Mouse (Mus musculus): ENCODE results near the gene Pias4. TPM values are rescaled to one million over a fixed set of nuclear protein-coding genes. Genes with fewer than 3 reads are reported as not detected.

Pias4 gene
- polyA plus RNA-seq, 1 experiment, result 31.6 TPM

DNA sequence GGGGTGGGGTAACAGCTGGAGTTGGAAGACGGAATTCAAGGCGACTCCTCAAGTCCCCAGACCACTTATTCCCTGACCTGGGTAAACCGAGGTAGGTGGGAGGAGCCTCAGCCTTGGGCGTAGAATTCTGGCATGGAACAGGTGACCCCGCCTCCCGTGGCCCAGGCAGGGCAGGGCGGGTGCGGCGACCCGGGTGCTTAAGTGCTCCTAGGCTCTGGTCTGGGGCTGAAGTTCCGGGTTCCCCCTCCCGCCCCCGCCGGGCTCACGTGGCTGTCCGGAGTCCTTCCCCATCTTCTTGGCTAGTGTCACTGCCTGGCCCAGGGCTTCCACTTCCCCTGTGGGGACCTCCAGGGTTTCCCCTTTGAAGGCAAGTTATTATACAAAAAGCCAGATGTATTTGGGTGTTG lies 33.5 kb downstream of the Pias4 start:
- peak overlapping the region; percentile 2 for H3K4me3 ChIP-seq (ENCODE audit: insufficient read depth, poor library complexity, severe bottlenecking)
- peaks cover 15% of the 10 kb centered on the region for H3K79me2 ChIP-seq (ENCODE audit: control insufficient read depth, insufficient read depth)
- H3ac ChIP-seq (ENCODE audit: control insufficient read depth, insufficient read length, low read depth), result no peak overlapping the region
- H3K36me3 ChIP-seq (ENCODE audit: control insufficient read depth, insufficient read depth), result no peaks in the 10 kb centered on the region
- H3K79me3 ChIP-seq (ENCODE audit: low read depth), result peaks cover 13% of the 10 kb centered on the region
- H3K27me3 ChIP-seq (ENCODE audit: control insufficient read depth, insufficient read depth, insufficient read length), result no peaks in the 10 kb centered on the region
- TF ChIP-seq CEBPB (IDR thresholded peaks at IDR 0.05; ENCODE audit: low read depth) (no peak), MAX (IDR thresholded peaks at IDR 0.05) (no peak)

GRCm38 (mm10) chr10:81123500-81123899 lies 44.2 kb downstream of the Pias4 start:
- Histone ChIP-seq H3K79me2 (ENCODE audit: control insufficient read depth, insufficient read depth) (no peaks in the 10 kb centered on the region), H3K36me3 (ENCODE audit: control insufficient read depth, insufficient read depth) (peaks cover 43% of the 10 kb centered on the region), H3K4me3 (ENCODE audit: insufficient read depth, poor library complexity, severe bottlenecking) (no peak overlapping the region), H3ac (ENCODE audit: control insufficient read depth, insufficient read length, low read depth) (no peak overlapping the region), H3K79me3 (ENCODE audit: low read depth) (no peaks in the 10 kb centered on the region), H3K27me3 (ENCODE audit: control insufficient read depth, insufficient read depth, insufficient read length) (no peaks in the 10 kb centered on the region)
- no peak for TF ChIP-seq MYOD1 (IDR thresholded peaks at IDR 0.05; ENCODE audit: control insufficient read depth, insufficient read length, low read depth)
- TF ChIP-seq MAX (IDR thresholded peaks at IDR 0.05), result no peak
- TF ChIP-seq MYOG (IDR thresholded peaks at IDR 0.05; ENCODE audit: control insufficient read depth, extremely low read depth, insufficient read length), result no peak
- no peak for TF ChIP-seq CTCF (IDR thresholded peaks at IDR 0.05; ENCODE audit: control insufficient read depth, insufficient read depth, insufficient read length)
- no peak for TF ChIP-seq CEBPB (IDR thresholded peaks at IDR 0.05; ENCODE audit: low read depth)
- no peak for TF ChIP-seq FOSL1 (IDR thresholded peaks at IDR 0.05; ENCODE audit: insufficient read depth, low read length, poor library complexity, severe bottlenecking)
- TF ChIP-seq USF1 (IDR thresholded peaks at IDR 0.05; ENCODE audit: low read depth), result no peak

GRCm38 (mm10) chr10:81122889-81123288 lies 44.8 kb downstream of the Pias4 start:
- Histone ChIP-seq H3K79me3 (ENCODE audit: low read depth) (no peaks in the 10 kb centered on the region), H3K4me3 (ENCODE audit: insufficient read depth, poor library complexity, severe bottlenecking) (no peak overlapping the region), H3K36me3 (ENCODE audit: control insufficient read depth, insufficient read depth) (peaks cover 47% of the 10 kb centered on the region), H3ac (ENCODE audit: control insufficient read depth, insufficient read length, low read depth) (no peak overlapping the region), H3K27me3 (ENCODE audit: control insufficient read depth, insufficient read depth, insufficient read length) (no peaks in the 10 kb centered on the region), H3K79me2 (ENCODE audit: control insufficient read depth, insufficient read depth) (no peaks in the 10 kb centered on the region)
- TF ChIP-seq FOSL1 (IDR thresholded peaks at IDR 0.05; ENCODE audit: insufficient read depth, low read length, poor library complexity, severe bottlenecking), result no peak
- no peak for TF ChIP-seq MAX (IDR thresholded peaks at IDR 0.05)
- no peak for TF ChIP-seq MYOG (IDR thresholded peaks at IDR 0.05; ENCODE audit: control insufficient read depth, extremely low read depth, insufficient read length)
- TF ChIP-seq CTCF (IDR thresholded peaks at IDR 0.05; ENCODE audit: control insufficient read depth, insufficient read depth, insufficient read length), result no peak
- TF ChIP-seq USF1 (IDR thresholded peaks at IDR 0.05; ENCODE audit: low read depth), result no peak
- no peak for TF ChIP-seq MYOD1 (IDR thresholded peaks at IDR 0.05; ENCODE audit: control insufficient read depth, insufficient read length, low read depth)
- no peak for TF ChIP-seq CEBPB (IDR thresholded peaks at IDR 0.05; ENCODE audit: low read depth)

GRCm38 (mm10) chr10:81120650-81121049 lies 47.1 kb downstream of the Pias4 start:
- TF ChIP-seq MYOD1 (IDR thresholded peaks at IDR 0.05; ENCODE audit: control insufficient read depth, insufficient read length, low read depth), result no peak
- TF ChIP-seq MYOG (IDR thresholded peaks at IDR 0.05; ENCODE audit: control insufficient read depth, extremely low read depth, insufficient read length), result no peak
- no peak for TF ChIP-seq CEBPB (IDR thresholded peaks at IDR 0.05; ENCODE audit: low read depth)
- TF ChIP-seq FOSL1 (IDR thresholded peaks at IDR 0.05; ENCODE audit: insufficient read depth, low read length, poor library complexity, severe bottlenecking), result no peak
- no peak for TF ChIP-seq CTCF (IDR thresholded peaks at IDR 0.05; ENCODE audit: control insufficient read depth, insufficient read depth, insufficient read length)
- TF ChIP-seq USF1 (IDR thresholded peaks at IDR 0.05; ENCODE audit: low read depth), result no peak
- TF ChIP-seq MAX (IDR thresholded peaks at IDR 0.05), result no peak
- H3K79me3 ChIP-seq (ENCODE audit: low read depth), result no peaks in the 10 kb centered on the region
- no peaks in the 10 kb centered on the region for H3K79me2 ChIP-seq (ENCODE audit: control insufficient read depth, insufficient read depth)
- peaks cover 67% of the 10 kb centered on the region for H3K36me3 ChIP-seq (ENCODE audit: control insufficient read depth, insufficient read depth)
- H3K4me3 ChIP-seq (ENCODE audit: insufficient read depth, poor library complexity, severe bottlenecking), result no peak overlapping the region
- no peak overlapping the region for H3ac ChIP-seq (ENCODE audit: control insufficient read depth, insufficient read length, low read depth)
- no peaks in the 10 kb centered on the region for H3K27me3 ChIP-seq (ENCODE audit: control insufficient read depth, insufficient read depth, insufficient read length)

DNA sequence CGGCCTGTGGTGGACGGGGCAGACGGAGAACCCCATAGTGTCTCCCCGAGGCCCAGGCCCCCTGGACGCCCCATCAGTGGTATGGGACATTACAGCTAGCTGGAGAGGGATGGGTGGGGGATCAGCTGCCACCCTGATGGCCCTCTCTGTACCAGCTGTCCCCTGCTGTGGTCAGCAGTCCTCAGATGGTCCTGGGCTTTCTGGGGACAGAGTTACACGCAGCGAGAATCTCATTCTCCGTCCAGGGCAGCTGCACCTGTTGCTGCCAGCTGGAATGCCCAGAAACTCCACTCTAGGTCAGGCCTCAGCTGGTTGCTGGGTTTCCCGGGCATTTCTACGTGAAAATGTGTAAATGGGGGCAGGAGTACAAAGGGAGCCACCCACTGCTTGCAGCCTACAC lies 48.1 kb downstream of the Pias4 start:
- peaks cover 77% of the 10 kb centered on the region for H3K36me3 ChIP-seq (ENCODE audit: control insufficient read depth, insufficient read depth)

GRCm38 (mm10) chr10:81112946-81113345 lies 54.8 kb downstream of the Pias4 start:
- no peak overlapping the region for H3K4me3 ChIP-seq (ENCODE audit: insufficient read depth, poor library complexity, severe bottlenecking)
- TF ChIP-seq MYOG (IDR thresholded peaks at IDR 0.05; ENCODE audit: control insufficient read depth, extremely low read depth, insufficient read length) (no peak), USF1 (IDR thresholded peaks at IDR 0.05; ENCODE audit: low read depth) (no peak), CTCF (IDR thresholded peaks at IDR 0.05; ENCODE audit: control insufficient read depth, insufficient read depth, insufficient read length) (no peak), MYOD1 (IDR thresholded peaks at IDR 0.05; ENCODE audit: control insufficient read depth, insufficient read length, low read depth) (no peak), CEBPB (IDR thresholded peaks at IDR 0.05; ENCODE audit: low read depth) (no peak), FOSL1 (IDR thresholded peaks at IDR 0.05; ENCODE audit: insufficient read depth, low read length, poor library complexity, severe bottlenecking) (no peak), MAX (IDR thresholded peaks at IDR 0.05) (no peak)
- H3K79me3 ChIP-seq (ENCODE audit: low read depth), result peaks cover 35% of the 10 kb centered on the region
- H3K79me2 ChIP-seq (ENCODE audit: control insufficient read depth, insufficient read depth), result peaks cover 65% of the 10 kb centered on the region
- H3K36me3 ChIP-seq (ENCODE audit: control insufficient read depth, insufficient read depth), result peaks cover 88% of the 10 kb centered on the region
- no peak overlapping the region for H3ac ChIP-seq (ENCODE audit: control insufficient read depth, insufficient read length, low read depth)
- H3K27me3 ChIP-seq (ENCODE audit: control insufficient read depth, insufficient read depth, insufficient read length), result no peaks in the 10 kb centered on the region

More for the DNA sequence above, 48.1 kb downstream of the Pias4 start:
- no peak for TF ChIP-seq MAX (IDR thresholded peaks at IDR 0.05)
- TF ChIP-seq CTCF (IDR thresholded peaks at IDR 0.05; ENCODE audit: control insufficient read depth, insufficient read depth, insufficient read length), result no peak
- TF ChIP-seq MYOG (IDR thresholded peaks at IDR 0.05; ENCODE audit: control insufficient read depth, extremely low read depth, insufficient read length), result no peak
- no peak for TF ChIP-seq CEBPB (IDR thresholded peaks at IDR 0.05; ENCODE audit: low read depth)
- no peak for TF ChIP-seq MYOD1 (IDR thresholded peaks at IDR 0.05; ENCODE audit: control insufficient read depth, insufficient read length, low read depth)
- no peak for TF ChIP-seq FOSL1 (IDR thresholded peaks at IDR 0.05; ENCODE audit: insufficient read depth, low read length, poor library complexity, severe bottlenecking)
- no peak for TF ChIP-seq USF1 (IDR thresholded peaks at IDR 0.05; ENCODE audit: low read depth)
- Histone ChIP-seq H3K4me3 (ENCODE audit: insufficient read depth, poor library complexity, severe bottlenecking) (no peak overlapping the region), H3K79me2 (ENCODE audit: control insufficient read depth, insufficient read depth) (peaks cover 3% of the 10 kb centered on the region), H3K27me3 (ENCODE audit: control insufficient read depth, insufficient read depth, insufficient read length) (no peaks in the 10 kb centered on the region), H3ac (ENCODE audit: control insufficient read depth, insufficient read length, low read depth) (no peak overlapping the region), H3K79me3 (ENCODE audit: low read depth) (peaks cover 1% of the 10 kb centered on the region)
